8 mouse cellular contexts compared by ENCODE assay signal in genomic region chr17:43157781-43158501, GRCm38 (mm10).
DNase-seq lines count a peak whose midpoint lies in the region; ATAC-seq and TF ChIP-seq lines count a peak whose summit lies in the region.

No protein-coding gene starts in this region.

- H3K4me1 ChIP-seq in forebrain, embryonic 15.5 days = peaks cover 16% of the 10 kb centered on the region
- H3K4me1 ChIP-seq in intestine, postnatal 0 days (replicated peaks; ENCODE audit: control insufficient read depth, insufficient read depth, low read length) = no peaks in the 10 kb centered on the region
- peaks cover 15% of the 10 kb centered on the region for H3K4me1 ChIP-seq in lung, embryonic 16.5 days (replicated peaks; ENCODE audit: control insufficient read depth, insufficient read depth, low read length)
- H3K4me1 ChIP-seq in liver, embryonic 11.5 days (replicated peaks; ENCODE audit: control insufficient read depth, insufficient read depth, low read length) = no peaks in the 10 kb centered on the region; the same call in 1 of the 2 replicates

- peak overlapping the region; percentile 31; the same call in 1 of the 2 replicates for H3K9ac ChIP-seq in forebrain, embryonic 15.5 days (replicated peaks)
- no peak overlapping the region for H3K9ac ChIP-seq in intestine, postnatal 0 days (ENCODE audit: low read depth, low read length)
- 0 out of 2 replicates have a peak overlapping the region, but pooled peaks have one; percentile 35 for H3K9ac ChIP-seq in lung, embryonic 16.5 days (ENCODE audit: low read length)
- H3K9ac ChIP-seq in liver, embryonic 11.5 days (ENCODE audit: low read depth, low read length) = no peak overlapping the region

- H3K27ac ChIP-seq in forebrain, embryonic 15.5 days (replicated peaks) = peak overlapping the region; percentile 81
- H3K27ac ChIP-seq in intestine, postnatal 0 days (ENCODE audit: low read depth, low read length) = no peak overlapping the region
- H3K27ac ChIP-seq in lung, embryonic 16.5 days (ENCODE audit: low read length) = peak overlapping the region; percentile 55
- no peak overlapping the region for H3K27ac ChIP-seq in liver, embryonic 11.5 days (ENCODE audit: low read depth, low read length)

- no peaks in the 10 kb centered on the region for H3K36me3 ChIP-seq in forebrain, embryonic 15.5 days
- no peaks in the 10 kb centered on the region for H3K36me3 ChIP-seq in intestine, postnatal 0 days (ENCODE audit: control insufficient read depth, insufficient read depth)
- no peaks in the 10 kb centered on the region for H3K36me3 ChIP-seq in lung, embryonic 16.5 days (ENCODE audit: control insufficient read depth, insufficient read depth, low read length)
- H3K36me3 ChIP-seq in liver, embryonic 11.5 days (ENCODE audit: control insufficient read depth, insufficient read depth, low read length) = no peaks in the 10 kb centered on the region

- WGBS in forebrain, embryonic 15.5 days = 12% methylated on average over 15 of the region's 15 CpGs
- WGBS in intestine, postnatal 0 days = 34% methylated on average over 15 of the region's 15 CpGs
- WGBS in lung, embryonic 16.5 days = 20% methylated on average over 15 of the region's 15 CpGs
- WGBS in liver, embryonic 11.5 days = 56% methylated on average over 15 of the region's 15 CpGs

- H3K27me3 ChIP-seq in forebrain, embryonic 15.5 days = no peaks in the 10 kb centered on the region
- no peaks in the 10 kb centered on the region for H3K27me3 ChIP-seq in intestine, postnatal 0 days (replicated peaks; ENCODE audit: control insufficient read depth, insufficient read depth, low read length)
- no peaks in the 10 kb centered on the region for H3K27me3 ChIP-seq in lung, embryonic 16.5 days (ENCODE audit: control insufficient read depth, insufficient read depth, low read depth, low read length)
- H3K27me3 ChIP-seq in liver, embryonic 11.5 days (replicated peaks; ENCODE audit: control insufficient read depth, insufficient read depth, low read length) = no peaks in the 10 kb centered on the region

- peak overlapping the region; percentile 33 for H3K4me3 ChIP-seq in forebrain, embryonic 15.5 days
- H3K4me3 ChIP-seq in intestine, postnatal 0 days (ENCODE audit: low read depth, low read length) = no peak overlapping the region
- H3K4me3 ChIP-seq in lung, embryonic 16.5 days (ENCODE audit: low read length) = peak overlapping the region; percentile 13; the same call in 1 of the 2 replicates
- H3K4me3 ChIP-seq in liver, embryonic 11.5 days (ENCODE audit: low read depth, low read length) = no peak overlapping the region

- H3K4me2 ChIP-seq in forebrain, embryonic 15.5 days (replicated peaks) = peak overlapping the region; percentile 51
- peak overlapping the region; percentile 28 for H3K4me2 ChIP-seq in intestine, postnatal 0 days (replicated peaks; ENCODE audit: low read depth)
- peak overlapping the region; percentile 51 for H3K4me2 ChIP-seq in lung, embryonic 16.5 days (ENCODE audit: low read depth, low read length)
- no peak overlapping the region for H3K4me2 ChIP-seq in liver, embryonic 11.5 days

- no peak for TF ChIP-seq CTCF in intestine, postnatal 0 days (IDR thresholded peaks at IDR 0.05; ENCODE audit: low read depth)

- peak; percentile 92 for DNase-seq in heart, adult 11 months
- no peak for DNase-seq in heart, adult 8-10 months (ENCODE audit: low spot score)
- peak; percentile 2 for DNase-seq in retina, adult 2 months (ENCODE audit: low read depth, low spot score)
- DNase-seq in liver, embryonic 11.5 days (ENCODE audit: low spot score) = no peak
- DNase-seq in ovary, adult 18-20 months (ENCODE audit: low spot score) = no peak

- no peaks in the 10 kb centered on the region for H3K9me3 ChIP-seq in forebrain, embryonic 15.5 days
- H3K9me3 ChIP-seq in intestine, postnatal 0 days (ENCODE audit: control insufficient read depth) = no peaks in the 10 kb centered on the region
- no peaks in the 10 kb centered on the region for H3K9me3 ChIP-seq in lung, embryonic 16.5 days (ENCODE audit: control insufficient read depth, low read length)
- no peaks in the 10 kb centered on the region for H3K9me3 ChIP-seq in liver, embryonic 11.5 days (ENCODE audit: control insufficient read depth, low read length)

- peak; percentile 98 for ATAC-seq in forebrain, embryonic 15.5 days (replicated peaks)
- ATAC-seq in intestine, postnatal 0 days = peak; percentile 69; the same call in 1 of the 2 replicates
- ATAC-seq in lung, embryonic 16.5 days (ENCODE audit: low read depth) = peak; percentile 87
- no peak; the same call in 1 of the 2 replicates for ATAC-seq in liver, embryonic 11.5 days (replicated peaks; ENCODE audit: low FRiP score)

Comparison
In these comparisons a context has a peak if more than half of its experiments do, and no peak if none do; other contexts are left out.
1. DNase-seq: peak in heart, adult 11 months (single experiment) and retina, adult 2 months (single experiment); none in heart, adult 8-10 months (single experiment), liver, embryonic 11.5 days (single experiment) and ovary, adult 18-20 months (single experiment).
2. H3K27ac ChIP-seq: peak in forebrain, embryonic 15.5 days (single experiment) and lung, embryonic 16.5 days (single experiment); none in intestine, postnatal 0 days (single experiment) and liver, embryonic 11.5 days (single experiment).
3. H3K4me3 ChIP-seq: peak in forebrain, embryonic 15.5 days (single experiment) and lung, embryonic 16.5 days (single experiment); none in intestine, postnatal 0 days (single experiment) and liver, embryonic 11.5 days (single experiment).
4. H3K9ac ChIP-seq: peak in forebrain, embryonic 15.5 days (single experiment) and lung, embryonic 16.5 days (single experiment); none in intestine, postnatal 0 days (single experiment) and liver, embryonic 11.5 days (single experiment).